Mouse (Mus musculus): ENCODE measurements around the gene Ap1ar.

Gene Ap1ar

GRCm38 (mm10) chr3:127837972-127838644 is 785 bp upstream of the Ap1ar start:
- no peak for DNase-seq

DNA sequence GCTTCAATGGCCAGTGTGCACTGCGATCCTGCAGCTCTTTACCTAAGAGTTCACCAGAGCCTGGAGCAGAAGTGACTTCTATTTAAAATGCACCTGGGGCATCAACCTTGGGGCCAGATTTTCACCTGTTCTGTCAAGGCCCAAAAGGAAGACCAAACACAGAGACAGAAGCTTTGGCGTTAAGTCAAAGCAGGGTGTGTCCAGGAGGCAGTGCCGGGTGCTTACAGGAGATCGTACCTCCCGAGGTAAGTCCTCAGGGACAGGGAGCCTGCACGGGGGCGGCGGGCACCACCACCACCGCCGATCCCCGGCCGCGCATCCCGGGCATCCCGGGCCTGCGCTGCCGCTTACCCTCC is 547 bp downstream of the Ap1ar start:
- DNase-seq: no peak

DNA sequence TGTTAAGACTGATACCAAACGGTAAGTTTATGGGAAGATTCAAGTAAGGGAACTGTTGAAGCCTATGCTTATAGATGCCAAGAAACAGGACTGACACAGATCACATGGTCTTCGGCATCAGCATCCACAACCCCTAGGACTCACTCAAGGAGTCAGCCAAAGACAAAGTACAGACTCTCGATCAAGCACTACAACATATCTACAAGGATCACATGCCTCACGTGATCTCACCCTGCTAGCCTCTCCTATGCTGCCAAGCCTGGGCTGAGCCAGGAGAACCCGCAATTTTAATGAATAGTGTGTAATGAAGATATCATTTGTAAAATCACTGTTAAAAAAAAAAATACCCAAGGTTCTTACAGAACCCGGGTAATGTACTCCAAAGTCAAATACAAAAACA is 1.7 kb downstream of the Ap1ar start:
- no peak for DNase-seq

DNA sequence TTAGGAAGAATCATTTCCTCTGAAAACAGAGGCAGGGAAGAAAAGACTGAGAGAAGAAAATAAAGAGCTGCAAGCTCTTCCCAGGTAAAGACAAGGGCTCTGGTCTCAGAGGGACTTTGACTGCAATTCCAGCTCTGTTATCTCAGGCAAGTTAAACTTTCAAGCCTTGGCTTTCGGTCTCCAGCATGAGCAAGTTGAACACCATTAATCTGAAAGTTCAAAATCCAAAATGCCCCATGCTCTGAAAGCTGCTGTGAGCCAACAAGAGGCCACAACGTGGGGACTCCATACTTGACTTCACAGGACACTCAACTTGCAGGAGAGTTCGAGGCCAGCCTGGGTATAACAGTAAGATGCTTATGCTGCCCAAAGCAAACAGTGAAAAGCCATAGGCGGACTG is 3.3 kb downstream of the Ap1ar start:
- DNase-seq: no peak

- DNase-seq: no peak
Observed at GRCm38 (mm10) chr3:127831079-127831478, 6.2 kb downstream of the Ap1ar start.

DNA sequence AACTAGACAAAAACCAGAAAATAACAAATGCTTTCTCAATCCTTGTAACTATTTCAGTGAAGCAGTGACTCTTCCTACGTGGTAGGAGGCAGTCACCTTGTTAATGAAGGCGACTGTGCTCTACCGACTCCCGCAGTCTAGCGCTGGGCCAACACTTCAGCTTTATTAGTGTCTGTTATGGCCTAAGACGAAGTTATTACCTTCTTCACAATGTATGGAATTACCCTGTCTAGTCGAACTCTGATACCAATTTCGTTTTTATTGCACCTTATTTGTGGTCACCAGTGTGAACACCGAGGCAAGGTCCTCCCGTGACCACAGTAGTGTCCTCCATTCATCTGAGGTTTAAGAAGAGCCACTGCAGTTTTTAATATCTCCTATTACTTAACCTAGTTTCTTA is 7.1 kb downstream of the Ap1ar start:
- no peak for DNase-seq

DNA sequence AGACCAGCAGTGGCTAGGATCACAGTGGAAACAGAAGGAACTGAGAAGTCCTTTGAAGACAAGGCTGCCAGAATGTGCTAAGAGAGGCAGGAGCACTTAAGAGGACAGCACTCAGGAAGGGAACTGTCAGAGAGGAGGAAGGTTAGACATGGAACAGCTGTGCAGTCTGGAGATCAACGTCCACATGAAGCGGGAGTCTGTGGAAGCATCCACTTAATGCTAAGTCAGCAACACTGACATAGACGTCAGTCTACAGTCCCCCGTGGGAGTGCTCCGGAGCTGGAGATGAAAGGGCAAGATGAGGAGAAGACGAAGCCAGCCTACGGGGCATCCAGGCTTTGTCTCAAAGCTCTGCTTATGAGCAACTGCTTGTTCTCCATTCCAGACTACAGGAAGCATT is 10.2 kb downstream of the Ap1ar start:
- DNase-seq: no peak

- DNase-seq: no peak
Observed at GRCm38 (mm10) chr3:127826503-127826902, 10.8 kb downstream of the Ap1ar start.

DNA sequence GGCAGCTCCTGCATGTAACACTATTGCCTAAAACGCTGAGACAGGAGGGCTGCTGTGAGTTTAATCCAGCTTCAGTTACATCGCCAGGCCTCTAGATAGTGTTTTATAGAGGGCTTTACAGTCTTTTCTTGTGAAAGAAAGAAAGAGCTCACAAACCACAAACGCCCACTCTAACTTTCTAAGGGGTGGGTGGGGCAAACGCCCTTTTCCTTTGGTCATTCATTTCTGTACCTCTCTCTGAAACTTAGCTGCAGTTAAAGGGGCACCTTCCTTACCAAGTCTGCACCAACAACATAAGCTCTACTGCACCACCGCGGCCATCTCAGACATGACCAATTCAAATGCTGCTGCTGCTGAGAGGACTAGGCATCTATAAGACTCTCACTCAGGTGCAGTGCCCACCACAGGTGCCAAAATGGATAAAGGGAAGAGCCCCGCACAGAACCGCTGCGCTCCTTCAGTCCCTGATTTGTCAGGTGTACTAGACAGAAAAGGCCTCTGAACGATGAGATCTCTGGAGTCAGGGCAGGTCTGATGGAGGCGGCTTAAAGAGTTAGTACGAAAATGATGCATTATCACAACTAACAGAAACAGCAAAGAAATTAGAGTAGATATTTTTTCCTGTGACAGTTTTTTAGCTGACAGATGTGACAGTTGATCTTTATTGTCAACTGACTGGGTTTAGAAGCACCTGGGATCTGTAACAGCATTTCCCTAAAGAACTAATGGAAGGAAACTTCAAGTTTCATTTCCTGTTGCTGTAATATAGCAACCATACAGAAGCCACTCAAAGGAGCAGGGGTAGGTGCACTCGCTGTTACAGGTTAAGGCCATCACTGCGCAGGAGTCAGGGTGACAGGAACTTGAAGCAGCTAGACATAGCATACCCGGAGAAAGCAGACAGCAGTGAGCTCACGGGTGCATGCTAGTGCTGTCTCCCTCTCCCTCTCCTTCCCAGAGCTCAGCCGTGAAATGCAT is 13.1 kb downstream of the Ap1ar start:
- DNase-seq: no peak

- DNase-seq: no peak
Observed at GRCm38 (mm10) chr3:127821209-127821608, 16.1 kb downstream of the Ap1ar start.

- DNase-seq: no peak
Observed at GRCm38 (mm10) chr3:127820400-127820799, 16.9 kb downstream of the Ap1ar start.

GRCm38 (mm10) chr3:127818694-127819663 is 18.3 kb downstream of the Ap1ar start:
- no peak for DNase-seq

- no peak for DNase-seq
Observed at GRCm38 (mm10) chr3:127817120-127817683, 20.1 kb downstream of the Ap1ar start.

GRCm38 (mm10) chr3:127809103-127809502 is 28.2 kb downstream of the Ap1ar start:
- no peak for DNase-seq

DNA sequence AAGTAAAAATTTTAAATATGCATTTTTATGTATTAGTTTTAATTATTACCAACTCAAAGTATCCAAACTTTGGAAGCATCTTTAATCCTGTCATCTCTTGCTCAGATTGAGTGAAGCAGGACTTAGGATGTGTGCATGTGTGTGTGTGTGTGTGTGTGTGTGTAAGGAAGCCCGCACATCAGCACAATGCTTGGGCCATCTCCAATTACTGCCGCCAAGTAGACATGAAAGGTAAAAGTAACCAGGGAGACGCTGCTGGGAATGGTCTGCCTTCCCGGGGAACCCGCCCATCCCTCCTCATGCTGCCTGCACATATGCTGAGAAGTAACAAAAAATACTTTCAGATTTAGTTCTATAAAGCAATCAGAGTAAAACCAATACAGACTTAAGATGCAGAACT is 29.5 kb downstream of the Ap1ar start:
- DNase-seq: no peak

GRCm38 (mm10) chr3:127805991-127806390 is 31.3 kb downstream of the Ap1ar start:
- DNase-seq: no peak

DNA sequence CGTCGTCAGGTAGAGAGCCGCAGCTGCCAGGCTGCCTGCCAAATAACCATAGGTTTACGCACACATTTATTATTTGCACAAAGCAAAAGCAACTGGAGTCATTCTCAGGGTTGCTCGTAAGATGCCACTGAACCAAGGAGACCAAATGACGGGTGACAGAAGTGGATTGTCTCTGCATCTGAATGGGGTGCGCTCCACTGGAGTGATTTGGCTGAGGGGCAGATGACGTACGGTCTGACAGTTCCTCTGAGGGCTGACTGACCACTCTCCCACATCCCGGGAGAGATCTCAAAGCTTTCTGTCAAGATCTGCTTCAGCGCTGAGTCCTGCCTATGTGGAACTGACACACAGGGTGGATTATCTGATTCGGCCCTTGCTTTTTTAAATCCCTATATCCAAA is 32.3 kb downstream of the Ap1ar start:
- DNase-seq: no peak

DNA sequence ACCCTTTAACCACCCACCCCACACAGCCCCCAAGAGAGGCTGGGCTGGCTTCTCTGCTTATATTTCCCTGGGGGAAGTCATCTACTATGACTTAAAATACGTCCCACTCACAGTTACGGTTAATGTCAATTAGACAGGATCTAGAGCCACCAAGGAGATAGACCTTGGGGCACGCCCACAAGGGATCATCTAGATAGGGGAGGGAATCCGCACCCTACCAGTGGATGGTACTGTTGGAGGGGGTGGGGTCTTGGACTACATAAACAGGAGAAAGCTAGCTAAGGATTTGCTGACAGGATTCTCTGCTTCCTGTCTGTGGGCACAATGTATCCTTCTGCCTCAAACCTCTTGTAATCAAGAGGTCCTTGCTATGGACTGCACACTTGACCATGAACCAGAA is 32.9 kb downstream of the Ap1ar start:
- DNase-seq: no peak

DNA sequence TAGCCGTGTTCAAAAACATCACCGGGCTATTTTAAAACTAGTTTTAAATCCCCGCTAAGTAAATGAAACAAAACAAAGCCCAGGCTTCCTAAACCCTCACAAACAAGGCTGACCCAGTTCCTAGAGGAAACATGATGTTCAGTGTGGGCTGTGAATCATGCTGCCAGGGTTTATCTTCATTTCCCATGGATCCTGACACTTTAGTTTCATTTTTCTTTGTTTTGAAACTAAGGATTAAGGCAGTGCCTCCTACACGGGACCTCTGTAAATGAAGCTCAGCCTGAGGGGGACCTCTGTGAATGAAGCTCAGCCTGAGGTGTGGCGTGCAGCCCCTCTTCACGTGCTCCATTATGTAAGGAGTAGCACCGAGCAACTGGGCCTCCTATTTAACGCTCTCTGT is 34.5 kb downstream of the Ap1ar start:
- DNase-seq: no peak

GRCm38 (mm10) chr3:127801162-127801561 is 36.2 kb downstream of the Ap1ar start:
- no peak for DNase-seq

GRCm38 (mm10) chr3:127796271-127796670 is 41.1 kb downstream of the Ap1ar start:
- no peak for DNase-seq

DNA sequence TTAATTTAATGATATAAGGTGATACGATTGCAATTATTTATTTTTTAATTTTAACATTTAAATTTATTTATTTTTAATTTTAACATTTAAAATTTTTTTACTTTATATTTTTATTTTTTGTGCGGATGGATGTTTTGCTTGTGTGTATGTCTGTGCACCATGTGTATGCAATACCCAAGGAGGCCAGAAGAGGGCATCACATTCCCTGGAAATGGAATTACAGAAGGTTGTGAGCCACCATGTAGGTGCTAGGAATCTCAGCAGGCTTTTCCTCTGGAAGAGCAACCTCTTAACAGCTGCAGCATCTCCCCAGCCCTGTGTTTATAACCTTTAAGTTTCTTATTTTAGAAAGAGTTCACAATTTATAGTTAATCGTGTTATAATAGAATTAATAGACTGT is 41.6 kb downstream of the Ap1ar start:
- no peak for DNase-seq

DNA sequence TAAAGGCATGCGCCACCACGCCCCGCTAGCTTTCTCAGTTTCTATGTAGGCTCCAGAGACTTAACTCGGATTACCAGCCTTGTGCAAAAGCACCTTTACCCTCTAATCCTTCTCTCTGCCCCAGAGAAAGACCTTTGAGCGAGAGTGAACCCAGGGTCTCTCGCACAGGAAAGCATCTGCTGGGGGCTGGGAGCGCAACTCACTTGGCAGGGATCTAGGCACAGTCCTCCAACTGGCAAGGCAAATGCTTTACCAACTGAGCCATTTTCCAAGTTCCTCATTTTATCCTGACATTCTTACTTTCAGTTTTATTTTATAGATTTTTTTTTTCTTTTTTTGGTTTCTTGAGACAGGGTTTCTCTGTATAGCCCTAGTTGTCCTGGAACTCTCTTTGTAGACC is 44.3 kb downstream of the Ap1ar start:
- DNase-seq: no peak
